Mouse (Mus musculus) right cerebral cortex, postnatal 10 days (tissue): Measurements from ENCODE around the gene Mrtfa.

ENCODE experiments used
- DNase-seq, 2 experiments: peaks; one replicate each; pipeline ENCODE4 v3.0.0; 2021; ENCODE audit warnings: low spot score in 2 of 2

Gene Mrtfa

GRCm38 (mm10) chr15:81102274-81102879, 88.2 kb downstream of the Mrtfa start:
- DNase-seq = no peak

- DNase-seq = no peak
These were observed 89.2 kb downstream of the Mrtfa start for GRCm38 (mm10) chr15:81101316-81101715.

DNA sequence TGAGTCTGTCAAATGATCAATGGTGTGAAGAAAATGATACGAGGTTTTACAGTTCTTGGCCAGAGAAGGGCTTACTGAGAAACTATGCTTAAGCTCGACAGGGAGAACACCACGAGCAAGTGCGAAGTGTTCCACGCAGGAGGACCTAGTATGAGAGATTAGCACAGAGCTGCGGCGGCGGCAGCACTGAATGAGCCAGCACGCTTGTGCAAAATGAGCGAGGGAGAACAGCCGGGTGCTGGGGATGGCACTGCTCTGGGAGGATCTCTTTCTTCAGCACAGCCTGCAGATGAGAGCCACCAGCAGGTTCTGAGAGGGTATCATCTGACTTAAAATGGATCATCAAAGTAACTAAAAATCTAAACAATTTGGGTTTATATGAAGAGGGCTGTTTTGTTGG, 91.3 kb downstream of the Mrtfa start:
- no peak for DNase-seq

- DNase-seq = no peak
These were observed 91.9 kb downstream of the Mrtfa start for GRCm38 (mm10) chr15:81098689-81099088.

DNA sequence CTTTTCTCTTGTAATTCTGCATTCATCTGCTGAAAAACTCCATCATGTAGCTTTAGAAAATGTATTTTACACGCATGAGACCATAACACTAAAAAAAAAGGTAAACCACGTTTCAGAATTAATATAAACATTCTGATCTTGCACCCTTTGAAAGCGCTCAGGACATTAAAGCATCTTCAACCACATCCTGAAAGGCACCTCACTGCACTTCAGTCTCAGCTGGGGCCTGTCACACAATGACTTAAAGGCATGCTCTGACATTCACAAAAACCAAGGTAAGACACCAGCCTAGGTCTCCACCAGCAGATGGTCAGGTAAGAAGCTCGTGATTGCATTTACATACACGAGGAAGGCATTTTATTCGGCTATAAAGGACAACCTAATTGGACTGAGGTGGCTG, 92.7 kb downstream of the Mrtfa start:
- DNase-seq = no peak

- DNase-seq = no peak
These were observed 93.1 kb downstream of the Mrtfa start for GRCm38 (mm10) chr15:81097456-81097855.

DNA sequence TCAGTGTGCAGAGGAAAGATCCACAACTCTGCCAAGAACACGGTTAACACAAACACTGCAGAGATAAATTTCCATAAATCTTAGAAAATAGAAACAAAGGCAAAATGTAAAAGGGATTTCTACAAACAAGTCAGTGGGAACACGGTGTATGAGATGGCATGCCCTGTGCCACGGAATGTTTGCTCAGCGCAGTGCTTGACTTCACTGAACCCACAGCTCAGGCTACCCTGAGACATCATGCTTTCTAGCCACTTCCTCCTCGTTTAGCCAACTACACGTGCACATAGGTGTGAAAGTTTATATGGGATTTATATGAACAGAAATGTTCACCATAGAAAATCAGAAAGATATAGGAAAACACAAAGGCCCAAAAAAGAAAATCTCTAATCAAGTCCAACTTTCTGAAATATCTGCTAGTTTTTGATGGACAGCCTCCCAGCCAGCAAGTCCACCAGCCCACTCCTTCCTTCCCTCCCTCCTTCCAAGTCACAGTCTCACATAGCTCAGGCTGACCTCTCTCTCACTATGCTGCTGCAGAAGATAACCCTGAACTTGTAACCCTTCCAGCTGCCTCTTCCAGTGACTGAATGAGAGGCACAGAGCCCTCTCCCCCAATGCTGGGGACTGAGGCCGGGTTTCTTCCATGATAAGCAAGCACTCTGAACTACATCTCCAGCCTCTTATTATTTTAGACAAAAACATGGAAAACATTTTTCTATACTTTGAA, 94.1 kb downstream of the Mrtfa start:
- no peak for DNase-seq

- no peak for DNase-seq
These were observed 97.5 kb downstream of the Mrtfa start for GRCm38 (mm10) chr15:81093032-81093431.

DNA sequence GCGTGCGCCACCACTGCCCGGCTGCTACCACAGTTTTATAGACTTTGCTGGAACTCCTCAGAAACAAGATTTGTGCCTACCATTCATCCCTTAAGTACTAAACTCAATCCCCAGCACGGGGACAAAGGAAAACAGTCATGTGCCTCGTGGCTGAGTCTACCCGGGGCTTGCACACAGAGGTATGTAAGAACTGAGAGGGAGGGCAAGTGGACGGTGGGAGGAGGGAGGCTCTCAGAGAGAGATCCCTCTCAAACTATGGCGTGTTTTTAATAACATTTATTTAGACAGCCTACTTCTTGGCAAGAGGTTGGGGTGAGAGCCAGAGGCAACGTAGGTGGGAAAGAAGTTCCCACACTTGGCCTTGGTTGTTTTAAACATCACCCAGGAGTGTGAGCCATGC, 98.8 kb downstream of the Mrtfa start:
- no peak for DNase-seq

- no peak for DNase-seq
These were observed 103.0 kb downstream of the Mrtfa start for GRCm38 (mm10) chr15:81087529-81087928.

GRCm38 (mm10) chr15:81086644-81087480, 103.7 kb downstream of the Mrtfa start:
- DNase-seq = no peak

DNA sequence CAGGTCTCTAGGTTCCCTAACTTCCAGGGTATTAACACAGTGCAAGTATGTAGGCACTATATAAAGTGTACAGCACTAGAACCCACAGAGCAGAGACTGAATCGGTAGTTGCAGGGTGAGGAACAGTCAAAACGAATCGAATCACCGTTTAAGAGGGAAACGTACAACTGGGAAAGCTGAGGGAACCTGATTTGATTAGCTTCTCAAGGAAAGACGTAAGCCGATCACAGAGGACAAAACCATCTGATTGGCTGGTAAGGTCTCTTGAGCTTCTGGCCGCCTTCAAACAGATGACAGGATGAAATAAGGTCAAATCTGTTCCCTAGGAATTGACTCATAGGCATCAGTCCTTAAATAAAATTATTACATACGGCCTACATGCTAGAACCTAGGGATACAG, 106.7 kb downstream of the Mrtfa start:
- DNase-seq = no peak

DNA sequence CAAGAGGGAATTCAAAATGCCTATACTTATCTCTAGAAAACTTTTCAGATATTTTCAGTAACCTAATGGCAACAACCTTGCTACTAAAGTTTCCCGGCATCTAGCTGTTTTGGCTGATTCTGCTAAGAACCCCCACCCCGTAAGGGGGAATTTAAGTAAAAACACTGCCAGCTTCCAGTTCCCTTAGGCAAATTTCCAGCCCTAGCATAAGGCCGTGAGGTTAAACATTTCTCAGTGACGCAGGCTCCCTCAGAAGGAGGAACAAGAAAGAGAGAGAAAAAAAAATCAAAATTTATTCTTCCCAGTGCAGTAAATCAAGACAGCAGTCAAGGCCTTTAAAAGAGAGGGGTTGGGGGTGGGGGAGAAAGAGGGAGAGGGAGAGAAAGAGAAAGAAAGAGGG, 107.3 kb downstream of the Mrtfa start:
- DNase-seq = no peak

DNA sequence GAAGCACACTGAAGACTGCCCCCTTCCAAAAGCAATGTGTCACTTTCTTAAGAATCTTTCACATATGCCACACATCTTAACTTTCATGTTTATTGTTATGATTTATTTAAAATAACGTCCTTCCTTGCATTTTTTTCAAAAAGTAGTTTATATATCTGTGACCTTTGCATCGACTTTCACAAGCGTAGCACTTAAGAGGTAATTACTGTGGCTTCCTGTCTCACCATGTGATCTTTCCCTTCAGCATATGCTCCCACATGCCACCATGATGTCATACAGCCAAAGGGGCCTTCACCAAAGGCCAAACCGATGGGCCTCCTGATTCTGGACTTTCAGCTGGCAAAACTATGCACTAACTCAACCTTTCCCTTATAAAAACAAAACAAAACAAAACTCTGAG, 109.3 kb downstream of the Mrtfa start:
- DNase-seq = no peak

DNA sequence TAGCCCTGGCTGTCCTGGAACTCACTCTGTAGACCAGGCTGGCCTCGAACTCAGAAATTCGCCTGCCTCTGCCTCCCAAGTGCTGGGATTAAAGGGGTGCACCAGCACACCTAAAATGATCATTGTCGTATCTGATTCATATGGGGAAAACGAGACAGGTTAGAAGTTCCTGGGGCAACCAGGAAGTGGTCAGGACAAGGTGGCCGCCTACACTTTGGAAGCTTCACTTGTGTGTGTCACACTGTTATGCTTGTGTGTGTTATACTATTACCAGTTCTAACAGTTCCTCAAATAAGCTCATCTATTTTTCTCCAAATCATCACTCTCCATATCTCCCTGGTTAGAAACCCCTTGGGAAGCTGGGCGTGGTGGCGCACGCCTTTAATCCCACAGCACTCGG, 110.2 kb downstream of the Mrtfa start:
- DNase-seq = no peak

- no peak for DNase-seq
These were observed 111.3 kb downstream of the Mrtfa start for GRCm38 (mm10) chr15:81079255-81079654.

GRCm38 (mm10) chr15:81077551-81077950, 113.0 kb downstream of the Mrtfa start:
- DNase-seq = no peak

GRCm38 (mm10) chr15:81074543-81074942, 116.0 kb downstream of the Mrtfa start:
- no peak for DNase-seq

GRCm38 (mm10) chr15:81073751-81074150, 116.8 kb downstream of the Mrtfa start:
- DNase-seq = no peak

GRCm38 (mm10) chr15:81072748-81073147, 117.8 kb downstream of the Mrtfa start:
- no peak for DNase-seq

DNA sequence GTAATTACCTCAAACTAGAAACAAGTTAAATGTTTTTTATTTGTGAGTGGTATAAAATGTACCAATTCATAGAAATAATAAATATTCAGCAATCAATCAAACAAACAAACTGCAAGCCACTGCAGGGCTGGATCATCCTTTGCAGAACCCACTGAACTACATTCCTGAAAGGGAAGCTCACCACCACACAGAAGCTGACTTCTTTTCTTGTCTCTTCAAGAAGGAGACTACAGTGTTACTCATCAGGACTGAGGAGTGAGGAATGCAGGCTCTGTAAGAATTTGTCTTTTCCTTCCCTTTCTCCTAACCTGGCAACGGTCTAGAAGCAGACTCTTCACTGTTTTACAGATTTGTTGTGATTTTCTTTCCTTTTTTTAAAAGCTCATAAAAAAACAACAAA, 120.1 kb downstream of the Mrtfa start:
- DNase-seq = no peak

GRCm38 (mm10) chr15:81068641-81069381, 121.7 kb downstream of the Mrtfa start:
- no peak for DNase-seq
